Mouse (Mus musculus) hindbrain, postnatal 0 days (tissue): ENCODE data around the gene Dennd6a. TPM values are rescaled to one million over a fixed set of nuclear protein-coding genes. Genes with fewer than 3 reads are reported as not detected.

Source experiments
- ATAC-seq: fragments of 200-750 bp; cut with Nextera tagmentation; 2 replicates; pipeline ENCODE4 v1.8.0; 2017; ENCODE audit warnings: mild to moderate bottlenecking, moderate TSS enrichment, moderate library complexity
- DNase-seq: peaks from one replicate; pipeline ENCODE4 v3.0.0-alpha.2; 2015; ENCODE audit warnings: low spot score
- H3K27ac ChIP-seq: fragments of 300-500 bp; sonication (generic); 2 replicates; pipeline ENCODE4 v1.5.1; 2014; ENCODE audit warnings: mild to moderate bottlenecking
- H3K27me3 ChIP-seq: fragments of 300-500 bp; sonication (generic); 2 replicates; pipeline ENCODE4 v1.6.1; 2014; ENCODE audit warnings: low read length, mixed read lengths; ENCODE audit not compliant: insufficient read depth
- H3K36me3 ChIP-seq: fragments of 300-500 bp; sonication (generic); 2 replicates; pipeline ENCODE4 v1.6.1; 2014; ENCODE audit warnings: low read length, mixed read lengths; ENCODE audit not compliant: insufficient read depth
- H3K4me1 ChIP-seq: fragments of 300-500 bp; sonication (generic); 2 replicates; pipeline ENCODE4 v1.6.1; 2014; ENCODE audit warnings: antibody characterized with exemption, low read length, mixed read lengths; ENCODE audit not compliant: insufficient read depth
- H3K4me2 ChIP-seq: fragments of 300-500 bp; sonication (generic); 2 replicates; pipeline ENCODE4 v1.6.1; 2014; ENCODE audit warnings: low read depth, mild to moderate bottlenecking, low read length, moderate library complexity, mixed read lengths
- H3K4me3 ChIP-seq: fragments of 300-500 bp; sonication (generic); 2 replicates; pipeline ENCODE4 v1.5.1; 2014; ENCODE audit warnings: low read length
- H3K9ac ChIP-seq: fragments of 300-500 bp; sonication (generic); replicated peaks from 2 replicates; pipeline ENCODE4 v1.6.1; 2014; ENCODE audit warnings: mild to moderate bottlenecking, low read length, moderate library complexity, mixed read lengths
- H3K9me3 ChIP-seq: fragments of 300-500 bp; sonication (generic); 2 replicates; pipeline ENCODE4 v1.6.1; 2016; ENCODE audit warnings: low read length, mixed read lengths
- CTCF ChIP-seq: IDR thresholded peaks from 2 replicates; pipeline ENCODE4 v1.5.1; 2016; ENCODE audit warnings: antibody characterized with exemption, control low read depth, low read depth
- WGBS: fragments of 180-500 bp; shearing (Covaris S2); extraction: QIAGEN DNeasy Blood & Tissue Kit; methylation state at CpG from one replicate; pipeline ENCODE4 v1.1.7; 2014; 5-methylcytosine and 5-hydroxymethylcytosine counted together
- polyA plus RNA-seq: library from polyadenylated mRNA; unstranded; fragments of >200 nt; fragmentation: Nextera tagmentation; extraction: Ambion mirVana; gene quantifications from 2 replicates; pipeline ENCODE4 v1.2.1, GENCODE M21; 2015
- total RNA-seq: library from RNA; depleted of rRNA; stranded (reverse); fragments of >200 nt; gene quantifications from 2 replicates; pipeline ENCODE4 v1.2.3, GENCODE M21; 2014

The Dennd6a gene
- total and polyA plus RNA-seq, 2 experiments from 2014 or later = 13.7 to 33.8 TPM

- 65% methylated on average over 4 of the region's 4 CpGs for WGBS
- ATAC-seq = no peak
- Histone ChIP-seq H3K27me3 (no peaks in the 10 kb centered on the region), H3K36me3 (no peaks in the 10 kb centered on the region), H3K27ac (no peak overlapping the region), H3K9me3 (no peaks in the 10 kb centered on the region), H3K9ac (no peak overlapping the region), H3K4me1 (no peaks in the 10 kb centered on the region), H3K4me2 (no peak overlapping the region), H3K4me3 (no peak overlapping the region)
- TF ChIP-seq CTCF = no peak
- no peak for DNase-seq
These were observed 1.5 kb upstream of the Dennd6a start for GRCm38 (mm10) chr14:26571951-26572675.

GRCm38 (mm10) chr14:26576255-26576780 is 2.7 kb downstream of the Dennd6a start:
- ATAC-seq = no peak
- TF ChIP-seq CTCF = no peak

GRCm38 (mm10) chr14:26578791-26579191 is 5.1 kb downstream of the Dennd6a start:
- no peaks in the 10 kb centered on the region for H3K36me3 ChIP-seq
- 73% methylated on average over 6 of the region's 6 CpGs for WGBS
- H3K27ac ChIP-seq = no peak overlapping the region
- ATAC-seq (peak; percentile 48; the same call in 1 of the 2 replicates), DNase-seq (no peak)
- no peak for TF ChIP-seq CTCF
- no peaks in the 10 kb centered on the region for H3K9me3 ChIP-seq
- no peaks in the 10 kb centered on the region for H3K4me1 ChIP-seq
- peak overlapping the region; percentile 85; the same call in 1 of the 2 replicates for H3K4me2 ChIP-seq
- H3K27me3 ChIP-seq = no peaks in the 10 kb centered on the region
- H3K4me3 ChIP-seq = peak overlapping the region; percentile 91
- H3K9ac ChIP-seq = no peak overlapping the region

More at GRCm38 (mm10) chr14:26576255-26576780, 2.7 kb downstream of the Dennd6a start:
- WGBS = 75% methylated on average over 3 of the region's 3 CpGs
- no peak overlapping the region for H3K27ac ChIP-seq
- H3K27me3 ChIP-seq = no peaks in the 10 kb centered on the region
- no peak overlapping the region for H3K4me3 ChIP-seq
- H3K36me3 ChIP-seq = no peaks in the 10 kb centered on the region
- H3K4me1 ChIP-seq = no peaks in the 10 kb centered on the region
- DNase-seq = no peak
- no peaks in the 10 kb centered on the region for H3K9me3 ChIP-seq
- no peak overlapping the region for H3K9ac ChIP-seq
- no peak overlapping the region for H3K4me2 ChIP-seq

GRCm38 (mm10) chr14:26579346-26580343 is 6.0 kb downstream of the Dennd6a start:
- no peak for TF ChIP-seq CTCF
- 1% methylated on average over 79 of the region's 79 CpGs for WGBS
- H3K4me2 ChIP-seq = peak overlapping the region; percentile 85
- H3K4me1 ChIP-seq = no peaks in the 10 kb centered on the region
- ATAC-seq (peak; percentile 97), DNase-seq (peak; percentile 97)
- peak overlapping the region; percentile 92 for H3K27ac ChIP-seq
- no peaks in the 10 kb centered on the region for H3K9me3 ChIP-seq
- peak overlapping the region; percentile 91 for H3K4me3 ChIP-seq
- peak overlapping the region; percentile 96 for H3K9ac ChIP-seq
- H3K36me3 ChIP-seq = no peaks in the 10 kb centered on the region
- H3K27me3 ChIP-seq = no peaks in the 10 kb centered on the region

GRCm38 (mm10) chr14:26583645-26584044 is 10.0 kb downstream of the Dennd6a start:
- WGBS = 92% methylated on average over 3 of the region's 3 CpGs
- Histone ChIP-seq H3K4me1 (no peaks in the 10 kb centered on the region), H3K27me3 (no peaks in the 10 kb centered on the region), H3K9me3 (no peaks in the 10 kb centered on the region), H3K36me3 (no peaks in the 10 kb centered on the region), H3K4me2 (no peak overlapping the region), H3K9ac (no peak overlapping the region), H3K4me3 (no peak overlapping the region), H3K27ac (no peak overlapping the region)
- no peak for DNase-seq
- ATAC-seq = no peak
- TF ChIP-seq CTCF = no peak

GRCm38 (mm10) chr14:26587116-26587515 is 13.5 kb downstream of the Dennd6a start:
- DNase-seq = no peak
- Histone ChIP-seq H3K4me3 (no peak overlapping the region), H3K4me1 (no peaks in the 10 kb centered on the region), H3K27me3 (no peaks in the 10 kb centered on the region), H3K36me3 (no peaks in the 10 kb centered on the region), H3K9me3 (no peaks in the 10 kb centered on the region), H3K9ac (no peak overlapping the region), H3K27ac (no peak overlapping the region), H3K4me2 (no peak overlapping the region)
- ATAC-seq = no peak
- TF ChIP-seq CTCF = no peak
